ENCODE assay signal across 18 mouse cellular contexts in the genomic region with DNA sequence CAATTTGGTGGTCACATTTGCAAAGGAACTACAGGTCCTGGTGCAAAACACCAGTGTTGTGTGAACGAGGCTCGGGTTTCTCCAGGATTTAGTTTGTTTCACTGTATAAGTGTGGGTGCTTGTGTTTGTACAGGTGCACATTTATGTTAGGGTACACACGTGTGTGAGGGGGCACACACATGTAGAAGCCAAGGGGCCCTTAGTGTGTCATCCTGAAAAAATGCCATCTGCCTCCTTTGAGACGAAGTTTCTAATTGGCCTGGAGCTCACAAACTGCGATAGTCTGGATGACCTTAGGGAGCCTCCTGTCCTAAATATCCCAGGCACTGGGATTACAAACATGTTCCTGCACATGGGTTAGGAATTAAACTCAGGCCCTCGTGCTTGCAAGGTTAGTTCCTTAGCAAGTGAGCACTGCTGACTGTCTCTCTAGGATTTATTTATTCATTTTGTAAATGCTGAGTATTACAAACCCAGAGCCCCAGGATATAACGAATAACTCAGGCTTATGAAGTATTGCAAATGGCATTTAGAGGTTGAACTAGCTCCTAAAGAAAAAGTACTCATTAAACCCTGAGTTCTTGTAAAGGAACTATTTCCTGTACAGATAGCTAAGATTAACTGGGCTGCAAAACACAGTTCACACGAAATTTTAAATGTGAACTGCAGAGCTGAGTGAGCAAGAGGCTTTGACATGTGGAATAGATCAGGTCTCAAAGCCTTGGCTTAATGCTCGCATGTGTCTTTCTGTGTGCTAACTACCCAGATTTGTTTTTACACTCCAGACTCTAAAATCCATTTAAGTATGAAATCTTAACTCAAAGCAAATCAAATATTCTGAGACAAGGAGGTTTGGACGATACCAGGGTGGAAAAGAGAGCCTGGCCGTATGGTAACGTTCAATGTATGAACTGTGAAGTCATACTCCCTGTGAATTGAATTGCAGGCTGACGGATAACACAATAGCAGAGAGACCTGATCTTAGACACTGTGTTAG. TPM values are rescaled to one million over a fixed set of nuclear protein-coding genes. Genes with fewer than 3 reads are reported as not detected.
A peak's percentile ranks its signal among the peaks of the same experiment; 100 is the strongest.
DNase-seq lines count a peak whose midpoint lies in the region; ATAC-seq lines count a peak whose summit lies in the region.
"Had no signal": no experiment of that assay in that cellular context is flagged by ENCODE, and none has a peak within 500 bp of the region (broad histone marks: within the 10 kb centered on the region; RNA-seq: fewer than 3 reads in every experiment).

No protein-coding gene starts in this region.

- 65% methylated on average over 13 of the region's 13 CpGs for WGBS in heart, embryonic 16.5 days
- WGBS in heart, embryonic 12.5 days: 70% methylated on average over 13 of the region's 13 CpGs

- peak overlapping the region; percentile 13 for H3K27ac ChIP-seq in heart, embryonic 16.5 days (ENCODE audit: low read length)
- H3K27ac ChIP-seq in heart, embryonic 12.5 days (ENCODE audit: poor library complexity, severe bottlenecking): no peak overlapping the region
- H3K27ac ChIP-seq: hindbrain, postnatal 0 days; lung, embryonic 15.5 days had no signal

- H3K9ac ChIP-seq in heart, embryonic 16.5 days (ENCODE audit: low read length): no peak overlapping the region
- no peak overlapping the region for H3K9ac ChIP-seq in heart, embryonic 12.5 days
- H3K9ac ChIP-seq: lung, embryonic 15.5 days had no signal

- no peaks in the 10 kb centered on the region for H3K4me1 ChIP-seq in heart, embryonic 16.5 days (ENCODE audit: control insufficient read depth, insufficient read depth, low read length)
- H3K4me1 ChIP-seq in heart, embryonic 12.5 days (replicated peaks): peaks cover 6% of the 10 kb centered on the region; the same call in 1 of the 2 replicates
- H3K4me1 ChIP-seq: lung, embryonic 15.5 days had no signal

- no peak overlapping the region for H3K4me2 ChIP-seq in heart, embryonic 16.5 days (ENCODE audit: low read depth, low read length)
- H3K4me2 ChIP-seq in heart, embryonic 12.5 days: no peak overlapping the region
- H3K4me2 ChIP-seq: lung, embryonic 15.5 days had no signal

- H3K27me3 ChIP-seq in heart, embryonic 16.5 days (ENCODE audit: control insufficient read depth, insufficient read depth, low read length): no peaks in the 10 kb centered on the region
- H3K27me3 ChIP-seq in heart, embryonic 12.5 days (replicated peaks): no peaks in the 10 kb centered on the region
- H3K27me3 ChIP-seq: CH12.LX; lung, embryonic 15.5 days had no signal

- peak; percentile 1 for DNase-seq in adrenal gland, adult 8-10 months
- no peak for DNase-seq in adrenal gland, adult 18-20 months (ENCODE audit: low spot score in 2 of 2)
- peak; percentile 45 for DNase-seq in NIH3T3 (ENCODE audit: low read depth)
- DNase-seq in hindlimb bud, embryonic 11.5 days (ENCODE audit: extremely low spot score, low read depth, low spot score): peak; percentile 31
- no peak for DNase-seq in adrenal gland, postnatal 14 days
- DNase-seq in cerebellum, postnatal 4 days (ENCODE audit: low spot score in 2 of 2): no peak
- DNase-seq: cerebellum, adult 11-12 months; cerebellum, postnatal 36 days; kidney, adult 8-10 months; liver; right cerebral cortex, adult 18-20 months; spleen, adult 18-20 months had no signal

- no peaks in the 10 kb centered on the region for H3K9me3 ChIP-seq in heart, embryonic 16.5 days (replicated peaks; ENCODE audit: control insufficient read depth, low read length)
- no peaks in the 10 kb centered on the region for H3K9me3 ChIP-seq in heart, embryonic 12.5 days (replicated peaks)
- H3K9me3 ChIP-seq: lung, embryonic 15.5 days had no signal

- H3K4me3 ChIP-seq in heart, embryonic 16.5 days (ENCODE audit: low read length): no peak overlapping the region
- no peak overlapping the region for H3K4me3 ChIP-seq in heart, embryonic 12.5 days
- H3K4me3 ChIP-seq: lung, embryonic 15.5 days had no signal

- no peak for ATAC-seq in heart, embryonic 16.5 days (replicated peaks; ENCODE audit: extremely low read depth, insufficient read depth, low FRiP score)
- no peak for ATAC-seq in heart, embryonic 12.5 days (ENCODE audit: insufficient number of reproducible peaks, low FRiP score)
- ATAC-seq: hindbrain, postnatal 0 days had no signal

- H3K36me3 ChIP-seq in heart, embryonic 16.5 days (ENCODE audit: control insufficient read depth, insufficient read depth): no peaks in the 10 kb centered on the region
- H3K36me3 ChIP-seq in heart, embryonic 12.5 days: no peaks in the 10 kb centered on the region
- H3K36me3 ChIP-seq: lung, embryonic 15.5 days had no signal

RNA-seq across cellular contexts. Expression of gene Cubn, which starts 39.8 kb away (rescaled TPM):
- under 1 TPM; 0.17 to 0.37 (median 0.21) TPM for total RNA-seq in adrenal gland, adult 8-10 months (2022)
- total RNA-seq in adrenal gland, adult 18-20 months (2021): under 1 TPM; 0.19 to 0.36 TPM
- 0.28 and 0.29 TPM in 2 replicates for polyA plus RNA-seq in heart, embryonic 16.5 days (2015; fragmentation: Nextera tagmentation; extraction: Ambion mirVana)
- polyA plus RNA-seq in heart, embryonic 12.5 days (2016; fragmentation: Nextera tagmentation; extraction: Ambion mirVana): 0.57 and 0.59 TPM in 2 replicates
- total RNA-seq in adrenal gland, postnatal 14 days (2021): 0.41 and 0.90 TPM in 2 replicates
- total RNA-seq: monocyte, adult 5-6 weeks had no signal

Comparison
In these comparisons a context has a peak if more than half of its experiments do, and no peak if none do; other contexts are left out.
1. DNase-seq: peak in adrenal gland, adult 8-10 months (single experiment), NIH3T3 (single experiment) and hindlimb bud, embryonic 11.5 days (single experiment); none in adrenal gland, adult 18-20 months (0 of 2), adrenal gland, postnatal 14 days (single experiment) and cerebellum, postnatal 4 days (0 of 2).